Mouse (Mus musculus) C2C12 (cell line): ENCODE data around the gene Hspb8. TPM values are rescaled to one million over a fixed set of nuclear protein-coding genes. Genes with fewer than 3 reads are reported as not detected.

Experiments used
- H3K27me3 ChIP-seq: one replicate; pipeline ENCODE4 v1.6.1; 2011; ENCODE audit not compliant: control insufficient read depth, insufficient read depth, insufficient read length
- H3K36me3 ChIP-seq: one replicate; pipeline ENCODE4 v1.6.1; 2011; ENCODE audit not compliant: control insufficient read depth, insufficient read depth
- H3K4me3 ChIP-seq: one replicate; pipeline ENCODE4 v1.5.1; 2011; ENCODE audit warnings: mild to moderate bottlenecking, control low read depth; ENCODE audit not compliant: poor library complexity, insufficient read depth, severe bottlenecking
- H3K79me2 ChIP-seq: one replicate; pipeline ENCODE4 v1.6.1; 2011; ENCODE audit not compliant: control insufficient read depth, insufficient read depth
- H3K79me3 ChIP-seq: one replicate; pipeline ENCODE4 v1.6.1; 2011; ENCODE audit warnings: low read depth, control low read depth
- H3ac ChIP-seq: one replicate; pipeline ENCODE3; 2011; ENCODE audit warnings: low read depth; ENCODE audit not compliant: control insufficient read depth, insufficient read length
- CEBPB ChIP-seq: IDR thresholded peaks from one replicate; pipeline ENCODE4 v1.6.1; 2011; ENCODE audit warnings: low read depth, mild to moderate bottlenecking, control low read depth, moderate library complexity
- CTCF ChIP-seq: IDR thresholded peaks from one replicate; pipeline ENCODE4 v1.5.1; 2011; ENCODE audit not compliant: control insufficient read depth, insufficient read depth, insufficient read length
- FOSL1 ChIP-seq: IDR thresholded peaks from one replicate; pipeline ENCODE4 v1.8.0; 2011; ENCODE audit warnings: mild to moderate bottlenecking, low read length; ENCODE audit not compliant: poor library complexity, insufficient read depth, severe bottlenecking
- MAX ChIP-seq: IDR thresholded peaks from one replicate; pipeline ENCODE4 v1.6.1; 2011; ENCODE audit warnings: mild to moderate bottlenecking, control low read depth
- MYOD1 ChIP-seq: IDR thresholded peaks from one replicate; pipeline ENCODE4 v1.6.1; 2011; ENCODE audit warnings: low read depth; ENCODE audit not compliant: control insufficient read depth, insufficient read length
- MYOG ChIP-seq: IDR thresholded peaks from one replicate; pipeline ENCODE4 v1.6.1; 2011; ENCODE audit not compliant: control insufficient read depth, insufficient read length; ENCODE audit errors: extremely low read depth
- USF1 ChIP-seq: IDR thresholded peaks from one replicate; pipeline ENCODE4 v1.6.1; 2011; ENCODE audit warnings: low read depth, mild to moderate bottlenecking, control low read depth, moderate library complexity
- polyA plus RNA-seq: library from polyadenylated mRNA; unstranded; fragments of >200 nt; fragmentation: generic; extraction: Trizol; gene quantifications from one replicate; pipeline ENCODE4 v1.2.1, GENCODE M21; 2012; ENCODE audit warnings: missing spikeins

Gene Hspb8
- polyA plus RNA-seq, 1 experiment = 58.6 TPM

- TF ChIP-seq USF1 (no peak), MYOD1 (no peak), CEBPB (no peak), FOSL1 (no peak), MYOG (no peak), MAX (no peak), CTCF (no peak)
Observed at GRCm38 (mm10) chr5:116416208-116416607, 6.5 kb downstream of the Hspb8 start.

GRCm38 (mm10) chr5:116409689-116410590, 12.7 kb downstream of the Hspb8 start:
- Histone ChIP-seq H3K27me3 (no peaks in the 10 kb centered on the region), H3K79me3 (no peaks in the 10 kb centered on the region), H3K79me2 (peaks cover 1% of the 10 kb centered on the region), H3K36me3 (peaks cover 5% of the 10 kb centered on the region), H3ac (no peak overlapping the region), H3K4me3 (no peak overlapping the region)
- TF ChIP-seq CTCF (no peak), MYOD1 (no peak), CEBPB (no peak), MAX (no peak), MYOG (no peak), FOSL1 (no peak), USF1 (no peak)

More at GRCm38 (mm10) chr5:116416208-116416607, 6.5 kb downstream of the Hspb8 start:
- Histone ChIP-seq H3K36me3 (peaks cover 21% of the 10 kb centered on the region), H3ac (no peak overlapping the region), H3K79me3 (peaks cover 36% of the 10 kb centered on the region), H3K4me3 (no peak overlapping the region), H3K27me3 (no peaks in the 10 kb centered on the region), H3K79me2 (peaks cover 62% of the 10 kb centered on the region)

GRCm38 (mm10) chr5:116408965-116409364, 13.7 kb downstream of the Hspb8 start:
- H3K27me3 ChIP-seq = no peaks in the 10 kb centered on the region

GRCm38 (mm10) chr5:116407936-116408335, 14.7 kb downstream of the Hspb8 start:
- no peaks in the 10 kb centered on the region for H3K79me3 ChIP-seq
- H3K79me2 ChIP-seq = no peaks in the 10 kb centered on the region
- no peaks in the 10 kb centered on the region for H3K36me3 ChIP-seq
- no peak overlapping the region for H3ac ChIP-seq
- TF ChIP-seq FOSL1 = no peak
- no peaks in the 10 kb centered on the region for H3K27me3 ChIP-seq
- H3K4me3 ChIP-seq = no peak overlapping the region

More at GRCm38 (mm10) chr5:116408965-116409364, 13.7 kb downstream of the Hspb8 start:
- H3K79me2 ChIP-seq = no peaks in the 10 kb centered on the region
- H3K79me3 ChIP-seq = no peaks in the 10 kb centered on the region
- H3K36me3 ChIP-seq = no peaks in the 10 kb centered on the region
- H3K4me3 ChIP-seq = no peak overlapping the region
- H3ac ChIP-seq = no peak overlapping the region
- TF ChIP-seq CEBPB (no peak), MYOG (no peak), FOSL1 (no peak), MYOD1 (no peak), MAX (no peak), USF1 (no peak), CTCF (no peak)

GRCm38 (mm10) chr5:116407321-116407720, 15.3 kb downstream of the Hspb8 start:
- no peaks in the 10 kb centered on the region for H3K79me2 ChIP-seq
- no peaks in the 10 kb centered on the region for H3K27me3 ChIP-seq
- no peak overlapping the region for H3ac ChIP-seq
- H3K4me3 ChIP-seq = no peak overlapping the region
- H3K79me3 ChIP-seq = no peaks in the 10 kb centered on the region
- H3K36me3 ChIP-seq = no peaks in the 10 kb centered on the region
- TF ChIP-seq USF1 = no peak
- no peak for TF ChIP-seq MAX
- TF ChIP-seq CEBPB = no peak
- TF ChIP-seq FOSL1 = no peak
- no peak for TF ChIP-seq CTCF
- TF ChIP-seq MYOG = no peak
- no peak for TF ChIP-seq MYOD1
